Comparison of ENCODE assay signal across 20 mouse cellular contexts in the genomic region with DNA sequence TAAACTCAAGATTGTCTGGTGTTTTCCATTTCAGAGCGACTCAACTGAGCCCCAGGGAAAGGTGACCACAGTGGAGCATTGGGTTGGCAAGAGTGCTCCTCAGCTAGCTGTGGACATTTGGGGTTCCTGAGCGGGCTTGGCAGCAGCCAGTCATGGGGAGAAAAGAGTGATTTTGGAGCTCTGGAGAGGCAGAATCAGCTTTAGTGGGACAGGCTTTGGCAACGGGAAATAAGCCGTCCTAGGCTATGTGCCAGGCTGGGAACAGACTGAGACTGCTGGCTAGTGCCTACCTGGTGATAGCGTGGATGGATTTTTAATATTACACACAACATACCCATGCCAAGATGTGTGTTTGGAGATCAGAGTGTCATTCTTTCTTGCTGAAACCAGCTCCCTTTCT.
DNase-seq lines count a peak whose midpoint lies in the region; ATAC-seq and TF ChIP-seq lines count a peak whose summit lies in the region.
"Had no signal": no experiment of that assay in that cellular context is flagged by ENCODE, and none has a peak within 500 bp of the region (broad histone marks: within the 10 kb centered on the region; RNA-seq: fewer than 3 reads in every experiment).

No protein-coding gene starts in this region.

- no peak overlapping the region for H3K4me2 ChIP-seq in hindbrain, postnatal 0 days (ENCODE audit: low read depth, low read length)
- H3K4me2 ChIP-seq in hindbrain, embryonic 13.5 days = no peak overlapping the region
- H3K4me2 ChIP-seq: embryonic facial prominence, embryonic 15.5 days; forebrain, embryonic 12.5 days; limb, embryonic 13.5 days; liver, embryonic 15.5 days; midbrain, embryonic 11.5 days had no signal

- H3K36me3 ChIP-seq in hindbrain, postnatal 0 days (ENCODE audit: insufficient read depth, low read length) = no peaks in the 10 kb centered on the region
- H3K36me3 ChIP-seq in hindbrain, embryonic 13.5 days = no peaks in the 10 kb centered on the region
- H3K36me3 ChIP-seq: embryonic facial prominence, embryonic 15.5 days; forebrain, embryonic 12.5 days; limb, embryonic 13.5 days; liver, embryonic 15.5 days had no signal

- WGBS in hindbrain, postnatal 0 days = 64% methylated on average over 5 of the region's 5 CpGs
- 92% methylated on average over 5 of the region's 5 CpGs for WGBS in hindbrain, embryonic 13.5 days

- TF ChIP-seq CTCF in hindbrain, postnatal 0 days (IDR thresholded peaks at IDR 0.05; ENCODE audit: low read depth) = no peak
- TF ChIP-seq CTCF in brain, embryonic 14.5 days (IDR thresholded peaks at IDR 0.05; ENCODE audit: borderline replicate concordance, extremely low read depth, insufficient read depth, insufficient read length) = no peak

- no peaks in the 10 kb centered on the region for H3K4me1 ChIP-seq in hindbrain, postnatal 0 days (ENCODE audit: insufficient read depth, low read length)
- H3K4me1 ChIP-seq in hindbrain, embryonic 13.5 days (replicated peaks) = no peaks in the 10 kb centered on the region
- H3K4me1 ChIP-seq: embryonic facial prominence, embryonic 15.5 days; limb, embryonic 13.5 days; liver, embryonic 15.5 days had no signal

- no peak overlapping the region for H3K27ac ChIP-seq in hindbrain, postnatal 0 days
- no peak overlapping the region for H3K27ac ChIP-seq in hindbrain, embryonic 13.5 days
- H3K27ac ChIP-seq: embryonic facial prominence, embryonic 15.5 days; forebrain, embryonic 12.5 days; gastrocnemius, adult 2 months; limb, embryonic 13.5 days; liver, embryonic 15.5 days had no signal

- ATAC-seq in hindbrain, postnatal 0 days = no peak
- no peak for ATAC-seq in hindbrain, embryonic 13.5 days (ENCODE audit: low FRiP score)
- no peak for ATAC-seq in megakaryocyte, adult 5-6 weeks (ENCODE audit: poor library complexity, severe bottlenecking)
- ATAC-seq: inflammation-experienced regulatory T-cells, adult 6 months had no signal

- no peak overlapping the region for H3K4me3 ChIP-seq in hindbrain, postnatal 0 days (ENCODE audit: low read length)
- H3K4me3 ChIP-seq in hindbrain, embryonic 13.5 days = no peak overlapping the region
- H3K4me3 ChIP-seq: embryonic facial prominence, embryonic 15.5 days; forebrain, embryonic 12.5 days; gastrocnemius, adult 2 months; limb, embryonic 13.5 days; liver, embryonic 15.5 days; myocyte had no signal

- H3K27me3 ChIP-seq in hindbrain, postnatal 0 days (ENCODE audit: insufficient read depth, low read length) = no peaks in the 10 kb centered on the region
- no peaks in the 10 kb centered on the region for H3K27me3 ChIP-seq in hindbrain, embryonic 13.5 days
- H3K27me3 ChIP-seq: embryonic facial prominence, embryonic 15.5 days; forebrain, embryonic 12.5 days; limb, embryonic 13.5 days; liver, embryonic 15.5 days had no signal

- no peak overlapping the region for H3K9ac ChIP-seq in hindbrain, postnatal 0 days (replicated peaks; ENCODE audit: low read length)
- no peak overlapping the region for H3K9ac ChIP-seq in hindbrain, embryonic 13.5 days
- H3K9ac ChIP-seq: embryonic facial prominence, embryonic 15.5 days; forebrain, embryonic 12.5 days; limb, embryonic 13.5 days; liver, embryonic 15.5 days had no signal

- no peaks in the 10 kb centered on the region for H3K9me3 ChIP-seq in hindbrain, postnatal 0 days (ENCODE audit: low read length)
- no peaks in the 10 kb centered on the region for H3K9me3 ChIP-seq in hindbrain, embryonic 13.5 days
- H3K9me3 ChIP-seq: embryonic facial prominence, embryonic 15.5 days; forebrain, embryonic 12.5 days; limb, embryonic 13.5 days; liver, embryonic 15.5 days had no signal

- TF ChIP-seq POLR2A in brain, embryonic 14.5 days (IDR thresholded peaks at IDR 0.05; ENCODE audit: borderline replicate concordance, extremely low read depth, insufficient read depth, insufficient read length, poor library complexity, severe bottlenecking) = no peak

- DNase-seq in hindbrain, postnatal 0 days (ENCODE audit: low spot score) = peak; percentile 52
- peak; percentile 24 for DNase-seq in brain, embryonic 14.5 days (ENCODE audit: low read depth)
- peak; percentile 78 for DNase-seq in cerebellum, adult 8-10 months
- DNase-seq in layer of hippocampus, adult 9-11 months = peak; percentile 17
- no peak for DNase-seq in lung, postnatal 4 days
- DNase-seq in urinary bladder, postnatal 4 days (ENCODE audit: low spot score in 2 of 2) = no peak
- DNase-seq: B cell, adult 2 months; gastrocnemius, adult 2 months; heart, adult 18-20 months; heart, postnatal 14 days; kidney, adult 9 months had no signal

Comparison
In these comparisons a context has a peak if more than half of its experiments do, and no peak if none do; other contexts are left out.
1. DNase-seq: peak in hindbrain, postnatal 0 days (single experiment), brain, embryonic 14.5 days (single experiment), cerebellum, adult 8-10 months (single experiment) and layer of hippocampus, adult 9-11 months (single experiment); none in lung, postnatal 4 days (0 of 2) and urinary bladder, postnatal 4 days (0 of 2).